Mouse (Mus musculus): ENCODE data around the gene Fgb. TPM values are rescaled to one million over a fixed set of nuclear protein-coding genes. Genes with fewer than 3 reads are reported as not detected.

Gene Fgb
- total RNA-seq (2014; fragmentation: Nextera tagmentation) (not detected in 2 replicates), total RNA-seq (2017) (not detected in 2 replicates)

GRCm38 (mm10) chr3:83049680-83050079 lies at the start of gene Fgb:
TSS of gene Fgb (minus strand) at chr3:83049863.
- ATAC-seq (replicated peaks; ENCODE audit: poor library complexity, severe bottlenecking): no peak

- no peak for ATAC-seq (replicated peaks; ENCODE audit: poor library complexity, severe bottlenecking)
Measured at GRCm38 (mm10) chr3:83099139-83099538, 49.5 kb upstream of the Fgb start.

GRCm38 (mm10) chr3:83098546-83099034 lies 48.9 kb upstream of the Fgb start:
- no peak for ATAC-seq (replicated peaks; ENCODE audit: poor library complexity, severe bottlenecking)

GRCm38 (mm10) chr3:83097586-83097985 lies 47.9 kb upstream of the Fgb start:
- ATAC-seq (replicated peaks; ENCODE audit: poor library complexity, severe bottlenecking): no peak

GRCm38 (mm10) chr3:83080567-83081055 lies 30.9 kb upstream of the Fgb start:
- peak; percentile 100 for ATAC-seq (replicated peaks; ENCODE audit: poor library complexity, severe bottlenecking)

- no peak for ATAC-seq (replicated peaks; ENCODE audit: poor library complexity, severe bottlenecking)
Measured at GRCm38 (mm10) chr3:83076563-83076962, 26.9 kb upstream of the Fgb start.

DNA sequence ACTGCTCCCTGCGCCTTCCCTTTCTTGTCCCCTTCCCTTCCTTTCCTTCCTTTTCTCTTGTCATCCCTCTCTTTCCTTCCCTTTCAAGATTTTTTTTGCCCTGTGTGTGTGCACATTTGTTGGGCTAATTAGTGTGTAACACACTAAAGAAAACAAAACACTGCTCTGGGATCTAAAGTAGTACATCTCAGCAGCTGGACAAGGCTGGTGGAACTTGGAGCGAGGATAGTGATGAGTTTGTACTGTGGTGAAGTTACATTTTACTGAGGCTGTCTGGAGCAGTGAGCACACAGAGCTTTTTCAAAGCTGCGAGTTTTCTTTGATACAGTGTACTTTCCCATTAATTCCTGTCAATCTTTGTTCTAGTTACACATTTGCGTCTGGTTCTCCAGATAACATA lies 20.6 kb upstream of the Fgb start:
- ATAC-seq (replicated peaks; ENCODE audit: poor library complexity, severe bottlenecking): no peak

GRCm38 (mm10) chr3:83068869-83069268 lies 19.2 kb upstream of the Fgb start:
- ATAC-seq (replicated peaks; ENCODE audit: poor library complexity, severe bottlenecking): no peak

- no peak for ATAC-seq (replicated peaks; ENCODE audit: poor library complexity, severe bottlenecking)
Measured at GRCm38 (mm10) chr3:83067920-83068319, 18.3 kb upstream of the Fgb start.

DNA sequence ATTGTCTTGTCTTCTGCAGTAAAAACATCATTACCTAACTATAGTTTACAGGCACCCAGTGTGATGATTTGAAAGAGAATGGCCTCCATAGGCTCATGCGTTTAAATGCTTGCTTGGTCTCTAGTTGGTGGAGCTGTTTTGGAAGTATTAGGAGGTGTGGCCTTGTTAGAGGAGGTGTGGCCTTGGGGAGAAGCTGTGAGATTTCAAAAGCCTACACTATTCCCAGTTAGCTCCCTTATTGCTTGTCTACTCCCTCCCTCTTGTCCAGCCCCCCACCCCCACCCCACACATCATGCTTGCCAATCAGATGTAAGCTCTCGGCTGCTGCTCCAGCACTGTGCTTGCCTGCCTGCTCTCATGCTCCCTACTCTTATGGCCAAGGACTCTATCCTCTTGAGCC lies 7.4 kb upstream of the Fgb start:
- ATAC-seq (replicated peaks; ENCODE audit: poor library complexity, severe bottlenecking): no peak

GRCm38 (mm10) chr3:83055281-83056038 lies 5.8 kb upstream of the Fgb start, which contains the start of gene Plrg1:
TSS of gene Plrg1 (plus strand) at chr3:83055522.
- peak; percentile 92 for ATAC-seq (replicated peaks; ENCODE audit: poor library complexity, severe bottlenecking)

- no peak for ATAC-seq (replicated peaks; ENCODE audit: poor library complexity, severe bottlenecking)
Measured at GRCm38 (mm10) chr3:83054759-83055158, 5.1 kb upstream of the Fgb start.

- peak; percentile 19; the same call in 1 of the 2 replicates for ATAC-seq (replicated peaks; ENCODE audit: poor library complexity, severe bottlenecking)
Measured at GRCm38 (mm10) chr3:83053758-83054157, 4.1 kb upstream of the Fgb start.

GRCm38 (mm10) chr3:83053126-83053525 lies 3.5 kb upstream of the Fgb start:
- ATAC-seq (replicated peaks; ENCODE audit: poor library complexity, severe bottlenecking): no peak

DNA sequence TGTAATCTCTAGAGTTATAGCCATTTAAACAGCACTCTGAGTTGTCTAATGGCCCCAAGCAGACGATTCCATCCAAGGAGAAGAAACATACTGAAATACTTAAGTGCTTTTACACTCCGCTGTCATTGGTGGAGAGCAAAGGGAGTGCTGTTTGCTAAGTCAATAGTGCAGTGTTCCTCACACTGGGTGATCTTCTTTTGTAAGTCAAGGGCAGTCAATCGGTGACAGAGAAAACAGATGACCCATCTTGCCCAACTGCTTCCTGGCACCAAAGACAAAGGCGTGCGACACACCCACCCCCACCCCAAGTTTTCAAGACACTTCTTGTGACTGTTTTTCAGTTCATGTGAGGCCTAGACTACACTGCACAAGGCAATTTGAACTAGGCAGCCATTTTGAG lies 2.4 kb upstream of the Fgb start:
- no peak for ATAC-seq (replicated peaks; ENCODE audit: poor library complexity, severe bottlenecking)

DNA sequence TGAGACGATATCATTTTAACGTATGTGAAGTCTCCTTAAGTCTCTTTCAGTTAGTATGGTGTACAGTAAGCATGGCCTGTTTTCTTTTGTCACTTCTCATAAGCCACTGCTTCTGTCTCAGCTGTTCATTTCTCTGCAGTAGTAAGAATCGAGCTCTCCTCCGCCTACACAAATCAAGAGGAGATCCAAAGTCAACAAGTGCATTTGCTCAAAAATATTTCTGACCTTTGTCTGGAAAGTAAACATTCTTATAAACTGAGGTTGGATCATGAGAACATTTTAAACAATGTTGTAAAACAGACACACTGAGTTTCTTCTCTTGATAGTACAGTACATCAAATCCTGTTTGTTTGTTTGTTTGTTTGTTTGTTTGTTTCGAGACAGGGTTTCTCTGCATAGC lies 998 bp upstream of the Fgb start:
- no peak for ATAC-seq (replicated peaks; ENCODE audit: poor library complexity, severe bottlenecking)

DNA sequence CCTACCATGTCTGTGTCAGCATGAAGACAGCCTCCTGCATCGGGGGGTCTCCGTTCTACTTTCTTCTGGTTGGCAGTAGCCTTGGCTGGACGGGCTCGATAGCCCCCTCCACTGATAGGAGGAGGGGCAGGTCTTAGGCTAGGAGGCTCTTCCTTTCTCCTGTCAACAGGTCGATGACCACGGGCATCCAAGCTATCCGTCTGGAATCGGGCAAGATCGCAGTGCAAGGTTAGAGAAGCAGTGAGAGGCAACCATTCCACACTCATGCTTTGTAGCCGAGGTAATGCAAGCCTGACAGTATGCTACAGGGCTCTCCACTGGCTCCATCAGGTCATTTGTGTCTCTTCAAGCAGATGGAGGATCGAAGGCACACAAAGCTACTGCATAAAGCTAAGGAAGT lies 3.0 kb downstream of the Fgb start:
- ATAC-seq (replicated peaks; ENCODE audit: poor library complexity, severe bottlenecking): no peak

DNA sequence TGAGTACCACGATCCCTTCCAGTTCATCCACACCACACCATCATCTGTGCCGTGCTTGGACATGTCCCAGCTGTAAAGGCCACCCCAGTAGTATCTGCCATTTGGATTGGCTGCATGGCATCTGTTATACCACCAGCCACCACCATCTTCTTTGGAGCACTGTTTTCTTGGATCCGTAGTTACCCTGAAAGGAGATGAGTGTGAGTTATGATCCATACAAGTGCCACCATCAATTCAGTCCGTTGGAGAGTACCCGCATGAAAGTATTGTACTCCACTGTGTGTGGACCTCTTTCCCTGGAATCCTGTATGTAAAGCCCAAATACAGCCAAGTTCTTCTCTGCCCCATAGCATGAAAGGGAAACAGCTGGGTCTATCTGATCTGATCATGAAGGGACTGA lies 7.2 kb downstream of the Fgb start:
- ATAC-seq (replicated peaks; ENCODE audit: poor library complexity, severe bottlenecking): no peak

DNA sequence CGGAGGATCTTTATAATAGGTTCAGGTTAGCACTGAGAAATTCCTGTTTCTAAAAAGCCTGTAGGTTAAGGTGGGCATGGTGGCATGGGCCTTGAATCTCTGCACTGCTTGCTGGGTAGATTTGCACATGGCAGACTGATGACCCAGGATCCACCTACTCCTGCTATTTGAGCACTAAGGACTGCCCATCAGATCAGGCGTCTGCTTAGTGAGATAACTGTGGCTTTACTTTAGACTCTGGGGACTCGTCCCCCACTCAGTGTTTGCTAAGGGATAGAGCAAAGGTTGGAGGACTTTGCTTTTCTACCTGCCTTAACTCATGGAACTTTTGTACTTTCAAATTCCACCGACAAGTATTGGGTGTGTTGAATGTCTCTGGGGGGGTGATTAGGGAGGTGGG lies 10.0 kb downstream of the Fgb start:
- no peak for ATAC-seq (replicated peaks; ENCODE audit: poor library complexity, severe bottlenecking)

DNA sequence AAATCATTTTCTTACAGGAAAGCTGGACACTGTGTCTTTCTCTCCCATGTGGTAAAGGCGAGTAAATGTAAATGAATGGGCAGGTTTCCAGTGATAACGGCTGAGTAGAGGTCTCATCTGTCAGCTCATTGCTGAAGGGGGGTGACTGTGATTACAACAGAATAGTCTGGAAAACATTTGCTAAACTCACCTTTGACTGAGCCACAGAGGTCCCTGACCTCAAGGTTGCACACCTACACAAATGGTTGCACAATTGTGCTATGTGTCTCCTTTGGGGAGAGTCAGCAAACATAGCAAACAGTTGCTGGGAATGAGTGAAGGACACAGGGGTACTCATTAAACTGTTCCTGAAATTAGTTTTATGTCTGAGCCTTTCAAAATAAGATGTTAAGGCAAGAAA lies 10.8 kb downstream of the Fgb start:
- ATAC-seq (replicated peaks; ENCODE audit: poor library complexity, severe bottlenecking): no peak

DNA sequence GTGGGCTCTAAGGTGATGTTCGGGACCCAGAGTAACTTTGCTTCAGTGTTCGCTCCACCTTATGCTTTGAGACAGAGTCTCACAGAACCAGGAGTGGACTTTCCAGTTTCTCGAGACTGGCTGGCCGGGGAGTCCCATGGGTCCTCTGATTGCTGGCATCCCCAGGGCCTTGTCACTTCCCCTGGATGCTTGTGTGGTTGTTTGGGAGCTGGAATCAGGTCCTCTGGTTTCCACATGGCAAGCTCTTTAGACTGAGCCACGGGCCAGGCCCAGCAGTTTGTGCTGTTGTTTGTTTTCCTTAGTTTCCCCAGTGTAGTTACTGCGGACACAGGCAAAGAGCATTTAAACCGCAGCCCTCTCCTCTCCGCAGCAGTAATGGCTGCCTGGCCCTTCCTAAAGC lies 15.9 kb downstream of the Fgb start:
- ATAC-seq (replicated peaks; ENCODE audit: poor library complexity, severe bottlenecking): no peak

- ATAC-seq (replicated peaks; ENCODE audit: poor library complexity, severe bottlenecking): no peak
Measured at GRCm38 (mm10) chr3:83032746-83033308, 16.8 kb downstream of the Fgb start.

All from granulocyte monocyte progenitor cell, adult 5-6 weeks (primary cell).